29 mouse cellular contexts compared by ENCODE assay signal in the genomic region with DNA sequence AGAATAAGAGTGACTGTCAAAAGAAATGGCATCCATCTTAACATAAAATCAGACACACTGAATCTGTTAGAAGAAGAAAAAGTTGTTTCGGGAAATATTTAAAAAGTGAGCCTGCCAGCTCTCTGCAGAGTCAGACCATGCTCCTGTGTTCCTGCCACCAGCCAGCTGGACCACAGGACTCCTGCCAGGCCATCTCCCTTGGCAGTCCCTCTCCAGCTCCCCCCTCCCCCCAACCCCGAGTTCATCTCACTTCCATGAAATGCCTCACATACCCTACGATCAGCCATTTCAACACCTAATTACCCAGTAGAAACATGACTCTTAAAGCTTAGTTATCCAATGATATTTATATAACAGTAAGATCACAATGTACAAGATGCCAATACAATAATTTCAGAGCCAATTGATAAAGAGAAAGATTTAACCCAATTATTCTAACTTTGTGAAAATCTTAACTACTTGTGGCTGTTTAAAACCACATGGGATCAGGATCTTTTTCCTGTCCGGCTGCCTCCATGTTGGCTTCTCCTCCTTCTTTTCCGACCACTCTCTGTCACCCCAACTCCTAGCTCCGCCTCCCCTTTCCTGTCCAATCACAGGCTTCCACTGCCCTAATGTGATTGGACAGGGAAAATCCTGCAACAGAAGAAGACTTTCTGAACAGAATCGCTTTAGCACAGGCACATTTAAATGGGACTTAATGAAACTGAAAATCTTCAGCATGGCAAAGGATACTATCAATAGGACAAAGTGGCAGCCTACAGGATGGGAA. TPM values are rescaled to one million over a fixed set of nuclear protein-coding genes. Genes with fewer than 3 reads are reported as not detected.
A peak's percentile ranks its signal among the peaks of the same experiment; 100 is the strongest.
DNase-seq lines count a peak whose midpoint lies in the region; ATAC-seq and TF ChIP-seq lines count a peak whose summit lies in the region.
"Had no signal": no experiment of that assay in that cellular context is flagged by ENCODE, and none has a peak within 500 bp of the region (broad histone marks: within the 10 kb centered on the region; RNA-seq: fewer than 3 reads in every experiment).

No protein-coding gene starts in this region.

- WGBS in heart, embryonic 10.5 days, result 79% methylated on average over 7 of the region's 7 CpGs

- intact Hi-C loops in gastrocnemius, adult 2 months (cut with DNase I), result no loop called here
- intact Hi-C loops in heart, postnatal 14 days (cut with DNase I), result no loop called here

- no peaks in the 10 kb centered on the region for H3K9me3 ChIP-seq in heart, embryonic 10.5 days
- H3K9me3 ChIP-seq: forebrain, embryonic 12.5 days; heart, embryonic 15.5 days; limb, embryonic 15.5 days; midbrain, embryonic 10.5 days; neural tube, embryonic 13.5 days had no signal

- ATAC-seq in inflammation-experienced regulatory T-cells, adult 6 months, result no peak
- ATAC-seq: CD4-positive, CD25-positive, alpha-beta regulatory T cell, adult 4 months; midbrain, embryonic 16.5 days had no signal

- TF ChIP-seq CTCF in gastrocnemius, adult 2 months (IDR thresholded peaks at IDR 0.05), result no peak

- no peaks in the 10 kb centered on the region for H3K4me1 ChIP-seq in heart, embryonic 10.5 days
- H3K4me1 ChIP-seq: forebrain, embryonic 12.5 days; heart, embryonic 15.5 days; limb, embryonic 15.5 days; midbrain, embryonic 10.5 days; neural tube, embryonic 13.5 days had no signal

- H3K27me3 ChIP-seq in heart, embryonic 10.5 days (ENCODE audit: insufficient read depth, poor library complexity, severe bottlenecking), result no peaks in the 10 kb centered on the region
- H3K27me3 ChIP-seq: forebrain, embryonic 12.5 days; heart, embryonic 15.5 days; limb, embryonic 15.5 days; neural tube, embryonic 13.5 days had no signal

- no peaks in the 10 kb centered on the region for H3K36me3 ChIP-seq in heart, embryonic 10.5 days
- H3K36me3 ChIP-seq: forebrain, embryonic 12.5 days; heart, embryonic 15.5 days; limb, embryonic 15.5 days; midbrain, embryonic 10.5 days; neural tube, embryonic 13.5 days had no signal

- peak; percentile 31 for DNase-seq in gastrocnemius, adult 2 months
- DNase-seq in gastrocnemius, adult 8-10 months (ENCODE audit: low spot score in 2 of 2), result no peak
- DNase-seq in heart, postnatal 14 days, result peak; percentile 21 to 56
- no peak for DNase-seq in heart, embryonic 10.5 days (ENCODE audit: low spot score)
- peak; percentile 23 for DNase-seq in gastrocnemius, postnatal 25 days
- DNase-seq in lung, postnatal 25 days (ENCODE audit: low spot score), result peak; percentile 11
- no peak for DNase-seq in layer of hippocampus, postnatal 25 days (ENCODE audit: extremely low spot score in 1 of 2, low spot score in 1 of 2)
- DNase-seq: adrenal gland, postnatal 25 days; cerebellum, adult 9-10 months; kidney, adult 11 months; kidney, postnatal 4 days; right cerebral cortex, adult 18-20 months; right cerebral cortex, postnatal 4 days; thymus, postnatal 14 days had no signal

- no peak overlapping the region for H3K4me3 ChIP-seq in gastrocnemius, adult 2 months
- no peak overlapping the region for H3K4me3 ChIP-seq in heart, embryonic 10.5 days
- H3K4me3 ChIP-seq: forebrain, embryonic 12.5 days; heart, embryonic 15.5 days; left cerebral cortex, adult 2 months; limb, embryonic 15.5 days; midbrain, embryonic 10.5 days; myocyte; neural tube, embryonic 13.5 days had no signal

- H3K27ac ChIP-seq in gastrocnemius, adult 2 months, result no peak overlapping the region
- H3K27ac ChIP-seq in heart, embryonic 10.5 days, result no peak overlapping the region
- H3K27ac ChIP-seq: forebrain, embryonic 12.5 days; heart, embryonic 15.5 days; left cerebral cortex, adult 2 months; limb, embryonic 15.5 days; liver, embryonic 14.5 days; midbrain, embryonic 10.5 days; neural tube, embryonic 13.5 days had no signal

RNA-seq across cellular contexts. Expression of gene Themis3, which starts 43.7 kb away (rescaled TPM):
- 1 to 10 TPM in 1 of 2 experiments, not detected in 1; 2.4 TPM for total RNA-seq in gastrocnemius, adult 2 months (2021)
- total RNA-seq in gastrocnemius, adult 8-10 months (2022), result 1 to 10 TPM in 2 of 4 experiments, under 1 TPM in 2; 0.12 to 4.5 (median 1.0) TPM
- total RNA-seq in heart, postnatal 14 days (2021), result not detected
- polyA plus RNA-seq in heart, embryonic 10.5 days (2016; fragmentation: Nextera tagmentation; extraction: Ambion mirVana), result not detected in 2 replicates
- total RNA-seq in gastrocnemius, postnatal 25 days (2021), result under 1 TPM in 1 of 2 experiments, not detected in 1; 0.10 TPM
- not detected for polyA plus RNA-seq in inflammation-experienced regulatory T-cells, adult 6 months (2017; shearing (Covaris generic))
- total RNA-seq in layer of hippocampus, postnatal 25 days (2021), result under 1 TPM in 1 of 2 experiments, not detected in 1; 0.17 TPM
- total RNA-seq: adrenal gland, postnatal 25 days had no signal
- polyA plus RNA-seq: brain, embryonic 14.5 days; CD4-positive, CD25-positive, alpha-beta regulatory T cell, adult 4 months; embryonic facial prominence, embryonic 11.5 days; forebrain, embryonic 12.5 days; gonadal fat pad, adult 2 months; hindbrain, embryonic 11.5 days; liver, embryonic 14.5 days; midbrain, embryonic 10.5 days; midbrain, embryonic 16.5 days; myocyte; neural tube, embryonic 13.5 days had no signal

Comparison
In these comparisons a context has a peak if more than half of its experiments do, and no peak if none do; other contexts are left out.
1. DNase-seq: peak in gastrocnemius, adult 2 months (single experiment), heart, postnatal 14 days (2 of 2), gastrocnemius, postnatal 25 days (single experiment) and lung, postnatal 25 days (single experiment); none in gastrocnemius, adult 8-10 months (0 of 2), heart, embryonic 10.5 days (single experiment) and layer of hippocampus, postnatal 25 days (0 of 2).